Mouse (Mus musculus) thymus, adult 2 months (tissue): ENCODE measurements around the gene Mxi1. TPM values are rescaled to one million over a fixed set of nuclear protein-coding genes. Genes with fewer than 3 reads are reported as not detected.

Experiments used
- DNase-seq: peaks from one replicate; pipeline ENCODE4 v3.0.0; 2021
- H3K27ac ChIP-seq: fragments of 200-500 bp; 2 replicates; pipeline ENCODE4 v1.5.1; 2012; ENCODE audit warnings: low read length, control low read depth; ENCODE audit not compliant: control insufficient read depth, insufficient read depth
- H3K27me3 ChIP-seq: fragments of 200-500 bp; 2 replicates; pipeline ENCODE4 v1.6.1; 2012; ENCODE audit warnings: mild to moderate bottlenecking, low read length, moderate library complexity, mixed read lengths; ENCODE audit not compliant: control insufficient read depth, insufficient read depth
- H3K36me3 ChIP-seq: fragments of 200-500 bp; 2 replicates; pipeline ENCODE4 v1.6.1; 2012; ENCODE audit warnings: mild to moderate bottlenecking, low read length, moderate library complexity; ENCODE audit not compliant: control insufficient read depth, insufficient read depth
- H3K4me1 ChIP-seq: fragments of 200-500 bp; replicated peaks from 2 replicates; pipeline ENCODE4 v1.6.1; 2012; ENCODE audit warnings: low read length; ENCODE audit not compliant: control insufficient read depth, insufficient read depth
- H3K4me3 ChIP-seq: fragments of 200-500 bp; 2 replicates; pipeline ENCODE4 v1.5.1; 2012; ENCODE audit warnings: mild to moderate bottlenecking, low read length, control low read depth, moderate library complexity; ENCODE audit not compliant: control insufficient read depth, insufficient read depth
- CTCF ChIP-seq: fragments of 200-500 bp; IDR thresholded peaks from 2 replicates; pipeline ENCODE4 v1.5.1; 2012; ENCODE audit warnings: mild to moderate bottlenecking, control low read depth, low read length, moderate library complexity, borderline replicate concordance; ENCODE audit not compliant: control insufficient read depth, poor library complexity, insufficient read depth; ENCODE audit errors: extremely low read depth
- POLR2A ChIP-seq: fragments of 200-500 bp; IDR thresholded peaks from 2 replicates; pipeline ENCODE4 v1.6.1; 2012; ENCODE audit warnings: mild to moderate bottlenecking, low read length, control low read depth, moderate library complexity; ENCODE audit not compliant: control insufficient read depth, poor library complexity, insufficient read depth; ENCODE audit errors: extremely low read depth
- WGBS: fragments of 180-500 bp; shearing (Covaris S2); methylation state at CpG from one replicate; pipeline ENCODE4 v1.1.7; 2018; 5-methylcytosine and 5-hydroxymethylcytosine counted together
- polyA plus RNA-seq: library from polyadenylated mRNA; depleted of rRNA; stranded (reverse); fragments of >200 nt; gene quantifications from 2 replicates; pipeline ENCODE4 v1.2.3, GENCODE M21; 2012

Gene Mxi1
- polyA plus RNA-seq, 1 experiment, result 29.1 TPM

DNA sequence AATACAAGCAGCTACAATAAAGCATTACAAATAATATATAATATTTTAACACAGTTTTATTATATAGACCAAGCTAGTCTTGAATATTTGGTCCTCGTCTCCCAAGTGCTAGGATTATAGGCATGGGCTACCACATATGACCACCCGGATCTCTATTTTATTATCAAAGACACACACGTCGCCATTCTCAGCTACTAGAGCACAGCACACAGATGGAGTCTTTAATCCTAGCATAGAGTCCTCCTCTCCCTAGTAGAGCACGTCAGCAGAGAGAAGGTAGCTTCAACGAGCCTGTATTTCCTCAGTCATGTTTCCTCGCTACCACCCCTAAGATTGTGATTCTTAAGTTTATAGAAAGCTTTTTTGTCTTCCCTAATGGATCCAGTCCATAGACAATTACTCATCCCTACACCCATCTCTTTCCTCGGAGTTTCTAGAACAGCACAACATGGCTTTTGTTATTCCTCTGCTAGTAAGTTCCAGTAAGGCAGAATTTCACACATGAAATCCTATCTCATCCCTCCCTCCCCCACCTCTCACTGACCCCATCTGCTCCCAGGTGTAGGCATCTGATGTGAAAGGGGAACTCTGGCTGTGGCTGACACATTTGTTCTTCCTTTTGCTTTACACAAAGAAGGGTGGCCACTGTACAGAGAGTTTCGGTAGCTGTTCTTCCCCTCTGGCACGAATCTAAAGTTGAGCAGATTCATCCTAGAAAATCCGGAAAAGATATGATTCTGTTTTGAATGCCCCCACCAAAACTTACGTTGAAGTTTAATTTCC lies 87.3 kb downstream of the Mxi1 start:
- Histone ChIP-seq H3K27me3 (no peaks in the 10 kb centered on the region), H3K4me3 (no peak overlapping the region), H3K36me3 (no peaks in the 10 kb centered on the region), H3K27ac (no peak overlapping the region), H3K4me1 (no peaks in the 10 kb centered on the region)
- DNase-seq, result no peak
- TF ChIP-seq CTCF, result no peak
- TF ChIP-seq POLR2A, result no peak
- WGBS, result 66% methylated on average over 12 of the region's 12 CpGs

DNA sequence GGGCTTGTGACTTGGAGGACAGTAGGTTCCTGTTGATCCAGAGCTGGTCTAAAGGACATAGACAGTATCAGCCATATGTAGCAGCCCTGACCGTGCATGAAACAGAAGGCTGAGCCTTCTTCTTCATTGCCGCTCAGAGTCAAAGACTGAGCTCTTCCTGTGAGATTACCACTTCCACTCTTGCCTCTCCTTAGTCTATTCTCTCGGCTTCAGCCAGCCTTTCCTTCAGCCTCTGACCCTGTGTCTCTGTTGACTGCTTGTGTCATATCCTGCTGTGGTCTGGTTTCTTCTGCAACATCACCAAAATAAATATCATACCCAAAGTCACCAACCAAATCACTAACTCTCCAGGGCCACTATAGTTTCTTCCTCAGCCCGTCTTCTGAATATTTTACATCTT lies 88.9 kb downstream of the Mxi1 start:
- no peaks in the 10 kb centered on the region for H3K36me3 ChIP-seq
- no peaks in the 10 kb centered on the region for H3K27me3 ChIP-seq
- TF ChIP-seq CTCF (no peak), POLR2A (no peak)
- no peak overlapping the region for H3K4me3 ChIP-seq
- no peaks in the 10 kb centered on the region for H3K4me1 ChIP-seq
- no peak overlapping the region for H3K27ac ChIP-seq
- no peak for DNase-seq
- WGBS, result 32% methylated on average over 4 of the region's 4 CpGs

DNA sequence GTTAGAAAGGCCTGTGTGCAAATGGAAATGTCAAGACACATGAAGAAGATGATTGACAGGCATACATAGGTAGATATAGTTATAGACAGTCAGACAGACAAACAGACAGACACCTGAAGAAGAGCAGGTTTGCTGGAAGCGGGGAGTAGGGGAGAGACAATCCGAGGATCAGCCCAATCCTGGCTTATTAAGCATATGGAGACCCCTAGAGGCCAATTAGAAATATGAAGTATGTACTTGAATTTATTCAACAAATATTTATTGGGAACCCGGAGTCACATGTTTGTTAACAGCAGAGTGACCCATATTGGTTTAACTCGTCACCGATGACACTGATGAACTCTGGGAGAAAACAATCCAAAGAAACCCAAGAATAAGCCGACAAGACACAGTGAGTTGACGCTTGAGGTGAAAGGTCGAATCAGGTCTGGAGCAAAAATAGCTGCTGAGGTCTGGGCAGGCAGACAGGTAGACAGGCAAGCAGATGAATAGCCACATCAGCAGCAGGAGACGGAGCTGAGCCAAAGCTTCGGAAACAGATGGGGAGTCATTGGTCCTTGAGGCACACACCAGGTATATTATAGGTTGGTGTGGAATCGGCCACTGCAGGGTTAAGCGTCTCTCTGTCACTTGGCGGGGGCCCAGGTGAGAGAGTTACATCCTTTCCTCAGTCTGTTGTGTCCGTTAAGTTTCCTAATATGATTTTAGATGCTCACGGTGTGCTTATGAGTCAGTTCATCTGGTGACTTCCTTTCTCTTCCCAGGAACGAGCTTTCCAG lies 90.2 kb downstream of the Mxi1 start:
- no peak for DNase-seq
- H3K27me3 ChIP-seq, result no peaks in the 10 kb centered on the region
- no peak overlapping the region for H3K4me3 ChIP-seq
- TF ChIP-seq POLR2A (no peak), CTCF (no peak)
- H3K27ac ChIP-seq, result no peak overlapping the region
- WGBS, result 89% methylated on average over 16 of the region's 16 CpGs
- H3K36me3 ChIP-seq, result no peaks in the 10 kb centered on the region
- H3K4me1 ChIP-seq, result no peaks in the 10 kb centered on the region

DNA sequence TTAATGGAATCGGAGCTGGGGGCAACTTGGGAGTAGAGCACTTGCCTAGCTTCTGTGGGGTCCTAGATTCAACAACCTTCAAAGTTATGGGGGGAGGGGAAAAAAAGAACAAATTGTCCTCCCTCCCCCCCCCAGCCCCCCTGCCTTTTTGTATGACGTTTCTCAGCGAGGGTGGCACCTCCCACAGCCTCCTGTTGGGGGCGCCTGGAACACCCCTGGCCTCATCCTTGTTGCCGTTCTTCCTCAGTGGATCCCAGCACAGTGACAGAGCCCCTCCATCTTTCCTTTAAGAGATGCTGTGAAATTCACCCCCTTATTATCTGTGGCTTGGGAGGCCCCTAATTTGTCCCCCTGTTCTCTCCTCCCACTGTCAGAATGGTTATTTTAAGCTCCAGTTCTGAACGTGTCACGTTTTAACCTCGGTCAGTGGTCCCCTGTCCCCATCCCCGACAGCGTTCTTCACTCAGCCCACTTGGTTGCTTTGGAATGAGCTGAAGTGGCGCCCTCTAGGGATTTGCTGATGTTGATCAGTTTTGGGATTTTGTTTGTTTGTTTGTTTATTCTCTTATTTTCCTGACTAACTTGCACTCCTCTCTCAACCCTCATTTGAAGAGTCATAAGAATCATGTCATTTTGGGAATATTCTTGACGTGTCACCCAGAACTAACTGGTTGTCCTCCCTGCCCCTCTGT lies 92.6 kb downstream of the Mxi1 start:
- no peak for DNase-seq
- H3K27me3 ChIP-seq, result no peaks in the 10 kb centered on the region
- TF ChIP-seq POLR2A, result no peak
- TF ChIP-seq CTCF, result no peak
- no peak overlapping the region for H3K4me3 ChIP-seq
- 78% methylated on average over 12 of the region's 12 CpGs for WGBS
- H3K4me1 ChIP-seq, result no peaks in the 10 kb centered on the region
- H3K27ac ChIP-seq, result no peak overlapping the region
- no peaks in the 10 kb centered on the region for H3K36me3 ChIP-seq

DNA sequence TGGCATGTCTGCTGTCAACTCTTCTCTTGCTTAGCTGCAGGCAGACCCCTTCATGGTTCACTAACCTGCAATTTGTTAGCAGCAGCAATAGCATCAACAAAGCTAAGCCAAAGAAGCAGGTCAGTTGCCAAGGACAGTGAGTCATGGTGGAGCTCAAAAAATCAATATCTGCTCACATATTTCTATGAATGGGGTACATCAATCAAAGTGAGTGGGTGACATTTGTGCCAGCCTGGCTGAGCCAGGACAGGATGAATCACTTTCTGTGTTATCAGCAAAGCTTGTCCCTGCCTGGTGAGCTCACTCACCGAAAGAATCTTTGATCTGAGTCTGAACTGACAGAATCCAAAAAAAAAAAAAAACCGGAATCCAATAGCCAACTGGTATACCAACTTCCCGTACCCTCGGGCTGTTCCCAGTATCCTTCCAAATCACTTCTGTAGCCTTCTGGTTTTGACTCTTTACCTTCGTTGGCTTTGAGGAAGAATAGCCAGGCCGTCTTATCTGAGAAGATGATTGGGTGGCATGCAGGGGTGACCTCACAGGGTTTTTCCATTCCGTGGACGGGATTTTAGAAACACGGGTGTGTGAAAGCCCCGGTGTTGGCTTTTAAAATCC lies 94.0 kb downstream of the Mxi1 start:
- Histone ChIP-seq H3K4me1 (no peaks in the 10 kb centered on the region), H3K27ac (no peak overlapping the region), H3K36me3 (no peaks in the 10 kb centered on the region), H3K4me3 (no peak overlapping the region), H3K27me3 (no peaks in the 10 kb centered on the region)
- WGBS, result 94% methylated on average over 10 of the region's 10 CpGs
- DNase-seq, result no peak
- TF ChIP-seq CTCF, result no peak
- TF ChIP-seq POLR2A, result no peak

DNA sequence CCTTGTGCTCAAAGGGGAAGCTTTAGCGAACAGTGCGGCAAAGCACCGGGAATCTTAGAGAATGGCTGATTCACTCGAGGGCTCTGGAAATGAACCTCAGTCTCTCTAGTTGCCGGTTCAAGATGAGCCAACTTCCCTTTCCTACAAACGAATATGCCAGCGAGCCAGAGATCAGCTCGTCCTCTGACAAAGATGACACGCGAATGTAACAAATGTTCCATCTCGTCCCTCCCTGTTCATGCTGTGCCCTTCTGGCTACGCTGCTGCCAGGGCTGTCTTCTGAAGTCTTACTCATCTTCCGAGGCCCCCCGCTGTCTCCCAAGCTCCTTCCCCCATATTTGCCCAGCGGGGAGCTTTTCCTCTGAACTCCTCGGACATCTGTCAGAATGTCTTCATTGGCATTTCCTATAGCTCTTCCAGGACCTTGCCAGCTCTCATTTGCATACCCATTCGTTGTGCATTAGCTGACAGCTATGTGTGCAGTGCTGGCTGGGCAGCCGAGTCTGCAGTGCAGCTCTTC lies 94.6 kb downstream of the Mxi1 start:
- TF ChIP-seq POLR2A, result no peak
- TF ChIP-seq CTCF, result no peak
- no peaks in the 10 kb centered on the region for H3K36me3 ChIP-seq
- H3K4me1 ChIP-seq, result no peaks in the 10 kb centered on the region
- no peaks in the 10 kb centered on the region for H3K27me3 ChIP-seq
- no peak overlapping the region for H3K4me3 ChIP-seq
- WGBS, result 89% methylated on average over 18 of the region's 18 CpGs
- H3K27ac ChIP-seq, result no peak overlapping the region
- DNase-seq, result no peak

DNA sequence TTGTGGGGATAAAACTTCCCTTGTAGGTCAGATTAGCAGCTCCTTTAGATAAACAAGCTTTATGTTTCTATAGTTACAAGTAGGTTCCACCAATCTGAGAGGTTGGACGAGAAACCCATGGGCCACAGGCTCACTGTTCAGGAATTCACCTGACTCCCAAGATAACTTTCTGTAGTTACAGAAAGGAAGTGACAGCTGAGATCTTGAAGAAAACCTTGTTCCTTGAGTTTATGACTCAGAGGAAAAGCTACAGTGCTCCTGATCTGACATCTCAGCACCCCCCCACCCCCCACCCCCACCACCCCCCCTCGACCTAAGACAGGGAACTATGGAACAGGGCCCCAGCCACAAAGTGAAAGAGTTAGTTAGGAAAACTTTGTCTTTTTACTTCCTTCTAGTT lies 95.5 kb downstream of the Mxi1 start:
- WGBS, result 40% methylated on average over 2 of the region's 2 CpGs
- DNase-seq, result no peak
- H3K4me1 ChIP-seq, result no peaks in the 10 kb centered on the region; the same call in 1 of the 2 replicates
- H3K4me3 ChIP-seq, result no peak overlapping the region
- H3K27me3 ChIP-seq, result no peaks in the 10 kb centered on the region
- no peak for TF ChIP-seq POLR2A
- no peak for TF ChIP-seq CTCF
- no peaks in the 10 kb centered on the region for H3K36me3 ChIP-seq
- H3K27ac ChIP-seq, result no peak overlapping the region
